Mouse (Mus musculus): ENCODE measurements around the gene Kdelr3.

- TF ChIP-seq CTCF (IDR thresholded peaks at IDR 0.05; ENCODE audit: low read depth) (no peak), EP300 (optimal IDR thresholded peaks at IDR 0.05) (no peak)
Observed at GRCm38 (mm10) chr15:79471095-79471494, 45.1 kb upstream of the Kdelr3 start.
